Mouse (Mus musculus) limb, embryonic 14.5 days (tissue): Measurements from ENCODE around the gene Nlgn2. TPM values are rescaled to one million over a fixed set of nuclear protein-coding genes. Genes with fewer than 3 reads are reported as not detected.

Experiments
- ATAC-seq: fragments of 200-750 bp; cut with Nextera tagmentation; 2 replicates; pipeline ENCODE4 v1.8.0; 2017; ENCODE audit warnings: low read depth, moderate number of reproducible peaks, moderate TSS enrichment; ENCODE audit not compliant: low FRiP score
- DNase-seq: peaks from one replicate; pipeline ENCODE4 v3.0.0-alpha.2; 2015; ENCODE audit warnings: low spot score
- H3K27ac ChIP-seq: fragments of 300-500 bp; sonication (generic); replicated peaks from 2 replicates; pipeline ENCODE4 v1.5.1; 2014; ENCODE audit warnings: low read depth, mild to moderate bottlenecking, low read length, moderate library complexity, mixed read lengths
- H3K27me3 ChIP-seq: fragments of 300-500 bp; sonication (generic); 2 replicates; pipeline ENCODE4 v1.6.1; 2014; ENCODE audit warnings: low read length, mixed read lengths; ENCODE audit not compliant: control insufficient read depth, insufficient read depth
- H3K36me3 ChIP-seq: fragments of 300-500 bp; sonication (generic); 2 replicates; pipeline ENCODE4 v1.6.1; 2014; ENCODE audit warnings: mild to moderate bottlenecking, low read length, moderate library complexity, mixed read lengths; ENCODE audit not compliant: control insufficient read depth, insufficient read depth
- H3K4me1 ChIP-seq: fragments of 300-500 bp; sonication (generic); 2 replicates; pipeline ENCODE4 v1.6.1; 2014; ENCODE audit warnings: antibody characterized with exemption, low read length, mixed read lengths; ENCODE audit not compliant: control insufficient read depth, insufficient read depth
- H3K4me2 ChIP-seq: fragments of 300-500 bp; sonication (generic); replicated peaks from 2 replicates; pipeline ENCODE4 v1.6.1; 2014; ENCODE audit warnings: low read depth, mild to moderate bottlenecking, low read length, moderate library complexity; ENCODE audit not compliant: severe bottlenecking
- H3K4me3 ChIP-seq: fragments of 300-500 bp; sonication (generic); replicated peaks from 2 replicates; pipeline ENCODE4 v1.5.1; 2014; ENCODE audit warnings: low read length
- H3K9ac ChIP-seq: fragments of 300-500 bp; sonication (generic); 2 replicates; pipeline ENCODE4 v1.6.1; 2014; ENCODE audit warnings: mild to moderate bottlenecking, low read depth, low read length, moderate library complexity; ENCODE audit not compliant: severe bottlenecking
- H3K9me3 ChIP-seq: fragments of 300-500 bp; sonication (generic); 2 replicates; pipeline ENCODE4 v1.6.1; 2016; ENCODE audit warnings: low read length; ENCODE audit not compliant: control insufficient read depth
- POLR2A ChIP-seq: fragments of 200-500 bp; IDR thresholded peaks from 2 replicates; pipeline ENCODE4 v1.8.0; 2012; ENCODE audit warnings: inconsistent platforms, mild to moderate bottlenecking, moderate library complexity, borderline replicate concordance; ENCODE audit not compliant: insufficient read depth, insufficient read length; ENCODE audit errors: extremely low read depth
- WGBS: fragments of 180-500 bp; shearing (Covaris S2); extraction: QIAGEN DNeasy Blood & Tissue Kit; methylation state at CpG from one replicate; pipeline ENCODE4 v1.1.7; 2014; 5-methylcytosine and 5-hydroxymethylcytosine counted together
- polyA plus RNA-seq, 2 experiments: library from polyadenylated mRNA; depleted of rRNA in 1 of 2; stranded (reverse) in 1 of 2; unstranded in 1 of 2; fragments of >200 nt; fragmentation: Nextera tagmentation in 1 of 2; extraction: Ambion mirVana in 1 of 2; gene quantifications; 2 replicates each; pipeline versions ENCODE4 v1.2.1 to v1.2.3; 2012 to 2014

Gene Nlgn2
- polyA plus RNA-seq, 2 experiments = 11.1 to 96.0 TPM

DNA sequence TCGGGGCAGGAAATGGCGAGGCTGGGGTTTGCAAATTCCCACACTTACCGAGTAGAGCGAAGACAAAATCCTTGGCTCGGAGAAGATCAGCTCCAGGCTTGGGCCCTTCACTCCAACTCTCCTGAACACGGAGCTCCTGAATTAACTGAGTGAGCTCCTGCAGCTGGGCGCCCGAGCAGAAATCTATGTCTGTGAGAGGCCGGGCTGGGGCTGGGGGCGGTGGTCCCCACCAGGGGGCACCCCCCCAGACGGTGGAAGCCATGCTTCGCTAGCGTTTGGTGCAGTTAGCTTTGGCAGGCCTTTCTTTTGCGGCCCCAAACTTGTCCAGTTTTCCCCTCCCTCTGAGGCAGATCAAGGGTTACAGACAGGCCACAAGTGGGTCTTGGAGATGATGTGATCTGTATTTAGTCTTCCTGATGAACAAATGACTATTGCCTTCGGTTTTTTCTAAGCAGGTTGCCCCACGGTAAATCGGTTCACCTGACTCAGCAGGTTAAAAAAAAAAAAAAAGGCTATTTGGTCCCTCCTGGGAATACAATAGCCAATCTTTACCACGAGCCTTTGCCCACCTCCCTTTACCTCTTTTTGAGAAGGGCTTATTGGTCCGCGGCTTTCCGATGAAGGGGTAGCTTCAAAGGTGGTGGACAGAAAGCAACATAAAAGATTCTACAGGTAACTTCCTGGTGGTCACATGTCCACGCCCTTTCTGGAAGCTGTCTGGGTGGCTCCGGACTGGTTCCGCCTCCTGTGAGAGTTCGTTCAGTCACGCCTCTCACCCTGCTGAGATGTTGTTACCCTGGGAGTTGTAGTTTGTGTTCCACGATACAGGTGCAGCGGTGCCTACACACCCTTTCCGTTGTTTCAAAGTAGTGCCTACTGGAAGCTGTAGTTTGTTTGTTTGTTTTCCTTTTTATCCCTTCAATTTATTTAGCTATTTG, 32.3 kb downstream of the Nlgn2 start, which contains the start of gene Tmem102:
Gene Tmem102, minus strand, starts transcription at position 653 of the 938 bp plus-strand sequence.
- Histone ChIP-seq H3K9me3 (no peaks in the 10 kb centered on the region), H3K27ac (no peak within 1 kb of the TSS), H3K27me3 (peaks cover 47% of the 10 kb centered on the region), H3K4me1 (peaks cover 45% of the 10 kb centered on the region), H3K36me3 (no peaks in the 10 kb centered on the region), H3K4me3 (peak within 1 kb of the TSS; percentile 61), H3K4me2 (peak within 1 kb of the TSS; percentile 94), H3K9ac (no peak within 1 kb of the TSS)
- no peak for TF ChIP-seq POLR2A
- DNase-seq (no peak), ATAC-seq (no peak)
- WGBS = 7% methylated on average over 29 of the region's 29 CpGs

DNA sequence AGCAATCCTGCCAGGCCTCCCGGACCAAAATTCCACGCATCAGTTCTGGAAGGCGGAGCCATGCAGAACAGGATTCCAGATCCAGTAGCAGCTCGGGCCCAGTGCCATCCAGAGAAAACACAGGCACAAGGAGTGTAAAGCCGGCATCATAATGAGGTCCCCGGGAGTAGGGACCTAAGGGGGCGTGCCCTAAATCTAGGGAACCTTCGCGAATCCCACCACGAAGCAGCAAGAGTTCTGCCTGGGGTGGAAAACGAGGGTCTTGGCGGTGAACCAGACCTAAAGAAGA, 33.0 kb downstream of the Nlgn2 start:
- H3K4me1 ChIP-seq = peaks cover 50% of the 10 kb centered on the region
- no peak for TF ChIP-seq POLR2A
- H3K9ac ChIP-seq = no peak overlapping the region
- ATAC-seq (no peak), DNase-seq (no peak)
- no peaks in the 10 kb centered on the region for H3K36me3 ChIP-seq
- 4% methylated on average over 12 of the region's 12 CpGs for WGBS
- peaks cover 47% of the 10 kb centered on the region for H3K27me3 ChIP-seq
- peak overlapping the region; percentile 61 for H3K4me3 ChIP-seq
- H3K9me3 ChIP-seq = no peaks in the 10 kb centered on the region
- peak overlapping the region; percentile 94 for H3K4me2 ChIP-seq
- no peak overlapping the region for H3K27ac ChIP-seq

DNA sequence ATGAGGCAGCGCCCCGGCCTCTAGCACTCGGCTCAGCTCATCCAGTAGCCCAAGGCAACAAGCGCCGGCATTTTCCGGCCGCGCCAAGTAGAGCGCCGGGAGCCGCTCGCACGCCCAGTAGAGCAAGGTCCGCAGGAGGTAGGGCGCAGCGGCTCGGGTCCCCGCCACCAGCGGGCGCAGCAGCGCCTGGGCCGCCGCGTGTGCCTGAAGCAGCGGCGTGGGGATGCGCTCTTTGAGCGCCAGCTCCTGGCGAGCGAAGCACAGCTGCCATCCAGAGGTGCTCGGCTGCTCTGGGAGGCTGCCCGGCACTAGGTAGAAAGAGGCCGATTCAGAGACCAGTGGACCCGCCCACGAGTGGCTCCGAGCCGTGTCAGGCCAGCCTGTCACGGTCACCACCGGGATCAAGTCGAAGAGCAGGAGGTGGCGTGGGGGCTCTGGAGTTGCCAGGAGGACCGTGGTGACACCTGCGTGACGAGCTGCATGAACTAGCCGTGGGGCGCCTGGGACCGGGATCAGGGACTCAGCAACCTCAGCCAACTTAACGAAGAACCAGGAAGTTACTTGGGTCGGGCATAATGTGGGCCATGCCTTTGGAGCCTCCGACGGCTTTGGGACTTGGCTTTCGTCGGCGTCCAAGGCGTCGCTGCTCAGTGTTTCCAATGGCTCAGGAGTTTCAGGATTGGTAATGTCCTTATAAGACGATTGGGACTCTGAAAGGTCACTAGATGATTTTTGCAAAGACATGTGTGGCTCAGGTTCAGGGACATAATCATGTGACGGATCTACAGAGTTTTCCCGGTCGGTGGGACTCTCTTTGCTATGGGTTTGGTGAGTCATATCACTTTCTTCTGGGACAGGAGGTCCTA, 33.6 kb downstream of the Nlgn2 start:
- WGBS = 2% methylated on average over 55 of the region's 60 CpGs
- Histone ChIP-seq H3K27me3 (peaks cover 47% of the 10 kb centered on the region), H3K4me3 (peak overlapping the region; percentile 61), H3K27ac (no peak overlapping the region), H3K9me3 (no peaks in the 10 kb centered on the region), H3K4me1 (peaks cover 53% of the 10 kb centered on the region), H3K36me3 (no peaks in the 10 kb centered on the region), H3K4me2 (peak overlapping the region; percentile 94), H3K9ac (peak overlapping the region; percentile 44)
- ATAC-seq (peak; percentile 38; the same call in 1 of the 2 replicates), DNase-seq (peak; percentile 74)
- no peak for TF ChIP-seq POLR2A

DNA sequence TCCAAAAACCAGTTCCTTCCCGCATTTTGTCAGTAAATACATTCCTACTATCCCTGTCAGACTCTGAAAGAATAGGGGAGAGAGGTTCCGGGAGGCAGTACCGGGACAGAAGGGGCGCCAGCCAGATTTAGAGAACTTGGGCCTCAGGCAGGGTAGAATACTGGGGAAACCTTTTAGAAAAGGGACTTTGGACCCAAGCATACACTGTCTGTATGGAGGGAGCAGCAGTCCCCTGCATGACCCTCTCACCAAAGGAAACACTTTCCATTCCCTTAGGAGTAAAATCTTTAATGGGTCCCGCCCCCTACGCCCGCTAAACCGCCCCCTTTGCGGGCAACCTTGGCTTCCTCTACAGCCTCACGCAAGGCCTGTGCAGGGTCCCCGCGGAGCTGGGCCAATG, 34.3 kb downstream of the Nlgn2 start:
- Histone ChIP-seq H3K27me3 (peaks cover 47% of the 10 kb centered on the region), H3K9ac (peak overlapping the region; percentile 44), H3K4me2 (peak overlapping the region; percentile 94), H3K36me3 (no peaks in the 10 kb centered on the region), H3K4me1 (peaks cover 53% of the 10 kb centered on the region), H3K4me3 (peak overlapping the region; percentile 61), H3K9me3 (no peaks in the 10 kb centered on the region), H3K27ac (no peak overlapping the region)
- DNase-seq (no peak), ATAC-seq (0 out of 2 replicates have a peak, but pooled peaks have one; percentile 0)
- TF ChIP-seq POLR2A = no peak
- WGBS = under 1% methylated on average over 12 of the region's 12 CpGs

DNA sequence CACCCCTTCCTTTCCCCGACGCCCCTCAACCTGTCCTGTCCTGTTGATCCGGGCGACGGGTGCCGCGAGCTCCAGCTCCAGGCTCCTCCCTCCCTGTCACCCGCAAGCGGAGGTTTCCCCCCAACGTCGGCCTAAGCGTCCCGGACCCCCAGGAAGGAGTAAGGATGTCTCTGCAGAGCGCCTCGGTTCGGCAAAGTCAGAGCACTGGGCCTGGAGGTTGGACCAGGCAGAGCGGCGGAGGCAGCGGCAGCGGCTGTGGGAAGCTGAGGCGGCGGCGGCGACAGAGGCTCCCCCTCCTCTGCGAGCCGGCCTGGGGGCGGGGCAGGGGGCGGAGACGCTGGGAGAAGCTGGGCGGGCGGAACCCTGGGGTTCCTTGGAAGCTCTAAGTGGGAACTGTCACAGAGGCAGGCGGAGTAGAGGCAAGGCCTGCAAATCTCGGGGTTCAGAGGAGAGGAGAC, 34.9 kb downstream of the Nlgn2 start:
- 1% methylated on average over 33 of the region's 33 CpGs for WGBS
- peaks cover 47% of the 10 kb centered on the region for H3K27me3 ChIP-seq
- no peak overlapping the region for H3K27ac ChIP-seq
- DNase-seq (peak; percentile 73), ATAC-seq (peak; percentile 37; the same call in 1 of the 2 replicates)
- H3K4me1 ChIP-seq = peaks cover 53% of the 10 kb centered on the region
- H3K9me3 ChIP-seq = no peaks in the 10 kb centered on the region
- peak overlapping the region; percentile 94 for H3K4me2 ChIP-seq
- no peaks in the 10 kb centered on the region for H3K36me3 ChIP-seq
- H3K9ac ChIP-seq = peak overlapping the region; percentile 56
- peak overlapping the region; percentile 61 for H3K4me3 ChIP-seq
- no peak for TF ChIP-seq POLR2A
